Mouse (Mus musculus) right cerebral cortex, postnatal 36 days (tissue): Measurements from ENCODE around the gene Gm5148.
A peak's percentile ranks its signal among the peaks of the same experiment; 100 is the strongest.

Experiments
- DNase-seq, 2 experiments: peaks; one replicate each; pipeline ENCODE4 v3.0.0; 2022; ENCODE audit warnings: low spot score in 2 of 2, mixed read lengths in 1 of 2

The Gm5148 gene

DNA sequence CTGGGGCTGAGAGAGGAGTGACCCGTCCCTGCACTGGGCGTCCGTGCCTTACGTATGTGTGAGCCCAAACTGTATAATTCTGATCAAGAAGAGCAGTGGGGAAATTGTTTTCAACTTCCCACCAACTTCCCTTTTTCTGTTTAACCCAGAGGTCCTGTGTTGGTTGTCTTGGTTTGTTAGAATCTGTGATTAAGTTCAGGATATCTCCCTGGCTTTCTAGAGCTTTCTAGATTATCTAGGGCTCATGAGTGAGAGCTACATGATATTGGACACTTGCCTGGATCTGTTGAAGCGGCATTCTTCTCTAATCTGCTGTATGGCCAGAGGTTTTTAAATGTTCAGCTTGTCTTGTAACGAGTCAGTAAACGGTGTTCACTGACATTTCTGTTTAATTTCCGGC lies 30.7 kb downstream of the Gm5148 start:
- no peak for DNase-seq

DNA sequence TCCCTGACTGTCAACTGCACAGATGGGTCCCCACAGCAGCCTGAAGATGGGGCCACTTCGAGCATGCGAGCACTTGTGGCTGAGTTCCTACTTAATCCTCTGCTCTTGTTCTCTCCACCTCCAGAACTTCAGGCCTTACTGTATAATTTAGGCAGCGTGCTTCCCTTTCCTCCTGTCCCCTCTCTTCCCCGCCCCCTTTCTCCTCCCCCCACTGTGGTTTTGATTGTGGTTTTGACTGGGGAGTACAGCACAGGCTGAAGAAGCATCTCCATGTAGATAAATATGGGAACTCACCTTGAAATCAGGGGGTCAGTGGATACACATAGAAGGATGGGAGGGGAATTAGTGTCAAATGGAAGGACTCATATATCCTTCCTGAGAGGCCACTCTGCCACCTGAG lies 31.3 kb downstream of the Gm5148 start:
- DNase-seq = no peak

DNA sequence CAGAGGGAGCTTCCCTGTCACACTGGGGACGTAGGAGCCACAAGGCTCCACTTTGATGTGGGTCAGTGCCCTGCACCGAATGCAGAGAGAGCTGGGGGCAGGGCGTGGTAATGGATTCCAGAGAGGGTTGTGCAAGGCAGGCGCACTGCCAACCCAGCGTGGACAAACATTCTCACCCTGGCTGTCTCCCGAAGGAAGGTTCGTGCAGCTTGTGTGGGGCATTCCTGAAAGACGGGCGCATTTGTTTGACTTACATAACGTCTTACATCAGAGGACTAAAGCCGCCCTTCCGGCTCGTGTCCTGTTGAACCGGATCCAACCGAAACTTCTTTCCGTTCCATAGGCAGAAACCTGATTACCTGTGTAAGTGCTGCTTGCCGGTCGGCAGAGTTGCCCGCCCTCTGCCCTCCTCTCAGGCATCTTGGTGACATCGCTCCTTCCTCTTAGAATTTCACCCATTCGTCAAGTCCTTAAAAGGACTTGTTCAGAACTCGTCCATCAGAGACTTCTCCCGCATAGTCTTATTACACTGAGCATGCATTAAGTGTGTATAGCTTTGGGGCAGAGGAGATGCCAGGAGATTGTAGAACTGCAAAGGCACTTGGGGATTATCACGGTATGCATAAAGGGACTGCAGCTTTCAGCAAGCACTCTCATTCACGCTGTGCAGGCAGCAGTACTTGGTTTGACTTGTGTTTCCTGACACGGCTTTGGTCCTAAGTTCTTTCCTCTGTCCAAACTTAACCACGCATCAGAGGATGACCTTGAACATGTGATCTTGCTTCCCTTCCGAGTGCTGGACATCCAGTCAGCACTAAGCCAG lies 36.9 kb downstream of the Gm5148 start:
- DNase-seq = peak; percentile 45 to 46

DNA sequence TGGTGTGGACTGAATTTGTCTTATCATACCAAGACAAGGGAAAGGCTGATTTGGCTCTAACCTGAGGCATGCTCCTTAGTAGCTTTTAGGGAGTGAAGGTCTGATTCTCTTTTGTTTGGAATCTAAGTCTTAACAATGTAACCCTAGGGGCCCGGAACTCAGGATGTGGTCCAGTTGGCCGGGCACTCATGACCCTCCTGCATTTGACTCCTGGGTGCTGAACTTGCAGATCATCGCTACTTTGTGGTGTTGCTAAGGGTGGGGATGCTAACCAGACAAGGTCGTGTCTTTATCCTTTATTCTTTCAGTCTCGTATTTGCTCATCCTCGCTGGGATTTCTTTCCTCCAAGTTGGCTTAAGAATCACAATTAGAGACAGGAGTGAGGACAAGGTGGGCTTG lies 37.5 kb downstream of the Gm5148 start:
- DNase-seq = no peak

DNA sequence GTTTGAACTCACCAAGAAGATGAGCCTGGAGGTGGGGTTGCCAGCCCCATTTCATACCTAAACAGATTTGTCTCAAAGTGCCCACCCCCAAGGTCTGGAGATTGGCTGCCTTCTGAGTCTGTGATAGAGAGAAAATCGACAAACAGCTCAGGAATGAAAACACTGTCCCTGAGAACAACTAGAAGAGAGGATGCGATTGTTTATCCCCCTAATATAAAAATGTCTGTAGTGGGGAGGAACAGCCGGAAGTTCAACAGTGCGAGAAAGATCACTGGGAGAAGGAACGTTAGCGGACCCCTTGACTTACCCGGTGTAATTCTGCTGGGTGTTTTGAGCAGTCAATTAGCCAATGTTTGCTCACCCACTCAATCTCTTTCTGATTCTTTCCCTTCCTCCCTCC lies 38.1 kb downstream of the Gm5148 start:
- no peak for DNase-seq

DNA sequence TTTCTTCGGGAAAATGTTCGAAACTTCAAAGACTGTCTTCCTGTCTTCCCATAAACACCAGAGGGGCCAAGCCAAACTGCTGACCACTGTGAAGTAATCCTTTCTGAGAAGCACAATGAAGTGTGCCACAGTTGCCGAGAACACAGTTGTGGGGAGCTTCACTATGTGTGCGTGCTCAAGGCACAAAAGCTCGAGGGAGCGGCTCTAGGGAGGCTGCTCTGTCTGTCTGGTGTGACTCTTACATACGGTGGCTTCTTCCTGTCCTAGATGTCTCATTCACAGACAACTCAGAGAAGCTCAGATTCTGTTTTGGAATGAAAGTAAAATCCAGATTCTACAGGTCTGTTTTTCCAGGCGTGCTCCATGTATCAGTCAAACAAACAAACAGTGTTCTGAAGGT lies 48.0 kb downstream of the Gm5148 start:
- no peak for DNase-seq

DNA sequence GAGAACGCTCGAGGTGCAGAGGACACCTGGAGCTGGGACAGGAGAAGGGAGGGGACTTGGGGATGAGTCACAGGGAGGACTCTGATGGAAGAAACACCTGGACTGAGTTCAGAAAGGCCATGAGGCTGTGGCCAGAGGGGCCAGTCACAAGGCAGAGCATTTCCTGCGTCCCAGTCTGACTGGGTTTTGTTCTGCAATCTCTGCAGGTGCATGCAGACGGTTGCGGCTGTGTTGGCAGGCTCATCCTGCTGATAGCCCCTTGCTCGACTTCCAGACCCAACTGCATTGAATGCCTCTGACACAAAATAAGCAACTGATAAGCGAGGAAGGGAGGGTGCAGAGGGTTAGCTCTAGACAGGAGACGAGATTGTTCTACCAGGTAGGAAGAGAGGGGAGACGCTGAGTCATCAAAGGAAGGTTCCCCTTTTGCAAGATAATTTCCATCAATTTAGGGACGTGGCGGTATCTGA lies 49.2 kb downstream of the Gm5148 start:
- DNase-seq = no peak

DNA sequence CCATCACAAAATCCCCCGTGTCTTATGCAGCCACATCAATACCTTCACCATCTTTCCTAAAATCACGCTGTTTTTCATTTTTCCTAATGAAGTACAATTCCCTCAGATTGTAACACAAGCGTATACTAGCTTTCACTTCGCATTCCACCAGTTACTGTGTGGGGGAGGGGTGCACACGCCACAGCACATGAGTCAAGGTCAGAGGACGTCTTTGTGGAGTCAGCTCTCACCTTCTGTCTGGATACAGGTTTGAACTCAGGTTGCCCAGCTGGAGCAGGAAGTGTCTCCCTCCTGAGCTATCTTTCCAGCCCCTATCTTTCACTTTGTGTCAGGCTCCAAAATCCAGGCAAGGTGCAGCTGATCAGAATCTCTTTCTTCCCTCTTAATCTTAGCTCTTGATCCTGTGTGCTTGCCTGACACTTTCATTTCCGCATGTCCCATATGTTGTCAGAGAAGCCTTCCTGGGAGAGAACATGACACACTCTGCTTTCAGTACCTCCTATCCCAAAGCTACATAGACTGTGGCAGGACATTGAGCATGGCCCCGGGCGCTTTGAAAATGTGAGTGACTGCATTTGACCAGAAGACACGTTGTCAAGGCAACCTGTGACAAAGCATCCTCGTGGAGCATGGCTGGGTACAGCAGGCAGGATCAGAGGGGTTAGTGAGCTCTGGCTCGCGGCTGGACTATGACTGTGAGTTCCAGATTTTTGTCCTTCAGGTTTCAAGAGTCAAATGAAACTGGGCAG lies 50.6 kb downstream of the Gm5148 start:
- no peak for DNase-seq

DNA sequence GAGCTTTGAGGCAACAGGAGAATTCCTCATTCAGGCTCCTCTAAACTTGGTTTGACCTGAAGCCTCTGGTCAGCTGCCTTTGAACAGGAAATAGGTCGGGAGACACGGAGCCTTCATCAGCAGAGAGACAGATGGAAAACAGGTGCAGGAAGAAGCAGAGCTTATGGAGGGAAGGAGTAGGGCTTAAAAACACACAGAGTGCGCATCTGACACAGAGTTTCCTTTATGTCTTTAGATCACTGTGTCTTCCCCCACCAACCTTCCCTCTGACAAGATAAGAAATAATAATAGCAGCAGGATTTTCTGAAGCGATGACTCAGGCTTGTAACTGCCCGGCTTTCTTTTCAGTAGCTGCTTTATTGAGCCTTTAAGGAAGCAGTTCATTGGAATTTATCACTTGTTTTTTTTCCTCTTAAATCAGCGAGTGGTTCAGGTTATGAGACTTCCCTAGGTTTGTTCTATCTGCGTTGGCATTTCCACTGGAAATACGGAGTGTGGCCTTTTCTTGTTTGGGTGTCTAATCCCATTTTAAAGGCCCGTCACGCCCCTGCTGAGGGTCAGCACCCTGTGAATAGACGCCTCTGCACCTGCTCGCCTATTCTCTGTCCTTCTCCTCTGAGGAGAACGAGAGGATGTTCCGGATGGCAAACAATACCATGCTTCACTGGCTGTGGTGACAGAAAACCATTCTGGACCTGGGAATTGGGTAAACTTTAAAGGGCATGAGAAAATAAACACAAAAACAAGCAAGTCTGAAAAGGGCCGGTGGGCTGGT lies 51.8 kb downstream of the Gm5148 start:
- no peak for DNase-seq

DNA sequence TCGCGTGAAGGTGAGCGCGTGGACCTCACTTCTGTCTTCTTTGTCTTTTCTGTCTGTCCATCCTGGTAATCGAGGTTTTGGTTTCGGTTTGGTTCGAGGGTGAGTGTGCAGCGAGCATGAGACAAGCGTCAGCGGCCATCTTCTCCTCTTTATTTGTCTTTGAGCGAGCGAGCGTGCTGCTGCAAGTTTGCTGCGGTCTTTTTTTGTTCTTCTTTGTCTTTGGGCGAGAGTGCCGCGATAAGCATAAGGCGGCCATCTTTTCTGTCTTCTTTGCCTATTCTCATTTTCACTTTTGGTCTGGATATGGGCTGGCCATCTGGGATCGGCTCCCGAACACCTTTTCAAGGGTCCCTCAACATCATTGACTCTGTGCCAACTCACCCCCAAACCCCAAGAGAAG lies 55.2 kb downstream of the Gm5148 start:
- DNase-seq = no peak

DNA sequence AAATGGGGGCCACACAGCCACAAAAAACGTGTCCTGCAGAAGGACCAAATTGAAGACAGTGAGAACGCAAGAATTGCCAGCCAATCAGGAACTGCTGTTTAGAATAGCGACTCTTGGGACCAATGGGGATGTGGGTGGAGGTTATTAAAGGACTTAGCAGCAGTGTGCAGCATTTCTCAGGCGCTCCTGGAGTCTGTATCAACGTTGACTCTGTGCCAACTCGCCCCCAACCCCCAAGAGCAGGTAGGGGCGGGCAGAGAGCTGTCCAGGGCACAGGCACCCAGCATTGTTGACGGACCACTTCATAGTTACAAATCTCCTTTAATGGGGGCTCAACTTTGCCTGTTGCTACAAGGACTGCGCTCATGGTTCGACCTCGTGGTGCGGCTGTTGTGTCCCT lies 55.6 kb downstream of the Gm5148 start:
- no peak for DNase-seq

DNA sequence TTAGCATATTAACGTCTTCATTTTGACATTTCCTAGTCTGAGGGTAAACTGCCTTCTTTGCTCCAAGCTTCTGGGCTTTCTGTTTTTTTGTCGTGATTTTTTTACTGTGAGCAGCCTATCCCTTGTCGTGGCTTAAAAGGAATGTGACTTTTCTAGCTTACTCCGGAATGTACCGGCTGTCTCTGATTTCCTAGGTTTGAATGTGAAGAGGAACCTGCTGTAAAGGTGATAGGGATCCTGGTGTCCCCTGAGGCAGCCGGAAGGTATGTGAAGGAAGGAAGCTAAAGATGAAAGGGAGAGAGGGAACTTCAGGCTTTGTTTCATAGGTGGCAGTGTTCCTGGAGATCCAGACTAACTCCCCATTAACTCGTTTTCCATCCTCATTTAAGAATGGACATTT lies 56.6 kb downstream of the Gm5148 start:
- no peak for DNase-seq

DNA sequence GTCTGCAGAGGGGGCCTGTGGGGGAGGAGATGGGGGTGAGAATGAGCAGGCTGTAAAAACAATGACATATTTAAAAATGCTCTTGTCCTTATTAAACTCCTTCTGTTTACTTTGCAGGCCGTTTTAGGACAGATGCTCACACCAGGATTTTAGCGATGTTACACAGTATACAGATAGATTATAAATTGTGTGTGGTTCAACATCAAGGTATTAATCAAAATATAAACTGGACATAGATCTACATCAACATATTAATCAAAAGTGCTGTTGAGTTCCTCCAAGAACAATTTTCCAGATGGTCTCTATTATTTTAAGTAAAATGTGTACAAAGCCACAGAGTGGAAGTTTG lies 57.2 kb downstream of the Gm5148 start:
- no peak for DNase-seq

DNA sequence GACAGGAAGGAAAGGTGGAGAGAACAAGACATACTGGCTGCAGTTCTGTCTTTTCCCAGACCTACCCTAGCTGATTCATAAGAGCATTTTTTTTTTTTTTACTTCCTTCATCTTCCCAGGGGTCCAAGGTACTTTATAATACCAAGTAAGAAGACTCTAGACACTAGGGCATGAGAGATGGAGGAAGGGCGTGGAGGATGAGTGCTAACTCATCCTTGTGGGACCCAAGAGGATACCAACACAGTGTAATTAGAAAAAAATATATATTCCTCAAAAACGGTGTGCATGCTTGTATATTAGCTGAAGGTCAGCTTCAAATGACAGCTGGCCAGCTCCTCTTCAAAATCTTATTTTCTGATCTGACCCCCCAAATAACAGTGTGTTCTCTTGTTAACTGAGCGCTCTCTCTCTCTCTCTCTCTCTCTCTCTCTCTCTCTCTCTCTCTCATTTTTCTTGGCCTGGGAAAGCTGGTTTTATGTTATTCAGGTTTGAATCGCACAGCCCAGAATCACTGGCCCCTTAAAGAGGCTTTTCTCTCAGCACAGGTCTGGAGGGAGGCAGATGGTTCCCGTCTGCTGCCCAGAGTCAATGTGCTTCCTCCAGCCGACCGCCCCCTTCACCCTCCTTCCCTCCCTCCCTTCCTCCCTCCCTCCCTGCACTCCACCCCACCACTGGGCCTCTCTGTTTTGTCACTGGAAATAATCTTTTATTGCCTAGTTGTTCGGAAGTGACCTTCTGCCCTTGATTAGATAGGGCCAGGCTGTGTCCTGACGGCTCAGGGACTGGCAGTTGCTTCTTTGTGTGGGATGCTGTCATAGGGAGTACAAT lies 57.8 kb downstream of the Gm5148 start:
- no peak for DNase-seq
